Mouse (Mus musculus) liver, embryonic 14.5 days (tissue): ENCODE data around the gene Armc2.

ENCODE experiments used
- CTCF ChIP-seq: IDR thresholded peaks from 2 replicates; pipeline ENCODE4 v1.5.1; 2016; ENCODE audit warnings: antibody characterized with exemption, low read depth, control low read depth
- EP300 ChIP-seq: IDR thresholded peaks from 2 replicates; pipeline ENCODE4 v1.6.1; 2016; ENCODE audit warnings: antibody characterized with exemption, low read depth

DNA sequence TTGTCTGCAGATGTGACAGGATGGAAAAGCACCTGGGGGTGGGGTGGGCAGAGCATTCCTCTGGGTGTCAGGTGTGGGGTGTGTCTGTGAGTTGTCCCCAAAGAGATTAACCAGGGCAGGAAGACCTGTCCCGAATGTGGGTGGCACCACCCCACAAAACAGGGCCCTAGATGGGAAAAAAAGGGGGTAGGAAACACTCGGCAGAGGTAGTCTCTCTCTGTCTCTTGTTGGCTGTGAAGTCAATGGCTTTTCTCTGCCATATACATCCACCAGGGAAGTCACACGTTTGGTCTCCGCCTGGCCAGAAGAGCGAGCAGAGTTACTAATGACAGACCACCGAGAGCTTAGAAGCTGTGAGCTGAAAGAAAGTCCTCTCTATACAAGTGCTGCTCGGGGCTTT lies 15.8 kb downstream of the Armc2 start:
- no peak for TF ChIP-seq CTCF
- TF ChIP-seq EP300: no peak
